Mouse (Mus musculus) heart, postnatal 0 days (tissue): Measurements from ENCODE around the gene Pdcd7. TPM values are rescaled to one million over a fixed set of nuclear protein-coding genes. Genes with fewer than 3 reads are reported as not detected.

ENCODE experiments used
- ATAC-seq: fragments of 200-750 bp; cut with Nextera tagmentation; 2 replicates; pipeline ENCODE4 v1.8.0; 2017; ENCODE audit warnings: low read depth, moderate number of reproducible peaks, moderate library complexity; ENCODE audit not compliant: insufficient read depth
- DNase-seq: peaks from one replicate; pipeline ENCODE4 v3.0.0-alpha.2; 2016; ENCODE audit warnings: low spot score
- H3K27ac ChIP-seq: fragments of 300-500 bp; sonication (generic); 2 replicates; pipeline ENCODE4 v1.5.1; 2014; ENCODE audit warnings: low read depth, mild to moderate bottlenecking
- H3K27me3 ChIP-seq: fragments of 300-500 bp; sonication (generic); 2 replicates; pipeline ENCODE4 v1.6.1; 2014; ENCODE audit warnings: low read length, mixed read lengths; ENCODE audit not compliant: control insufficient read depth, insufficient read depth
- H3K36me3 ChIP-seq: fragments of 300-500 bp; sonication (generic); replicated peaks from 2 replicates; pipeline ENCODE4 v1.6.1; 2014; ENCODE audit warnings: low read length, mixed read lengths; ENCODE audit not compliant: control insufficient read depth, insufficient read depth
- H3K4me1 ChIP-seq: fragments of 300-500 bp; sonication (generic); 2 replicates; pipeline ENCODE4 v1.6.1; 2014; ENCODE audit warnings: antibody characterized with exemption; ENCODE audit not compliant: control insufficient read depth, insufficient read depth
- H3K4me2 ChIP-seq: fragments of 300-500 bp; sonication (generic); 2 replicates; pipeline ENCODE4 v1.6.1; 2014; ENCODE audit warnings: low read depth, mild to moderate bottlenecking, low read length, moderate library complexity
- H3K4me3 ChIP-seq: fragments of 300-500 bp; sonication (generic); 2 replicates; pipeline ENCODE4 v1.5.1; 2014; ENCODE audit warnings: low read depth, low read length
- H3K9ac ChIP-seq: fragments of 300-500 bp; sonication (generic); replicated peaks from 2 replicates; pipeline ENCODE4 v1.6.1; 2014; ENCODE audit warnings: low read depth, low read length, mixed read lengths
- H3K9me3 ChIP-seq: fragments of 300-500 bp; sonication (generic); replicated peaks from 2 replicates; pipeline ENCODE4 v1.6.1; 2016; ENCODE audit warnings: low read length; ENCODE audit not compliant: control insufficient read depth
- CTCF ChIP-seq: IDR thresholded peaks from 2 replicates; pipeline ENCODE4 v1.5.1; 2016; ENCODE audit warnings: antibody characterized with exemption, control low read depth, low read depth
- EP300 ChIP-seq: IDR thresholded peaks from 2 replicates; pipeline ENCODE4 v1.6.1; 2016; ENCODE audit warnings: antibody characterized with exemption, low read depth
- WGBS: fragments of 180-500 bp; shearing (Covaris S2); extraction: QIAGEN DNeasy Blood & Tissue Kit; methylation state at CpG from one replicate; pipeline ENCODE4 v1.1.7; 2014; 5-methylcytosine and 5-hydroxymethylcytosine counted together
- polyA plus RNA-seq: library from polyadenylated mRNA; unstranded; fragments of >200 nt; fragmentation: Nextera tagmentation; extraction: Ambion mirVana; gene quantifications from 2 replicates; pipeline ENCODE4 v1.2.1, GENCODE M21; 2015
- total RNA-seq: library from RNA; depleted of rRNA; stranded (reverse); fragments of >200 nt; gene quantifications from 2 replicates; pipeline ENCODE4 v1.2.3, GENCODE M21; 2014; ENCODE audit warnings: low replicate concordance

The Pdcd7 gene
- total and polyA plus RNA-seq, 2 experiments from 2014 or later, result 4.7 to 10.6 TPM

DNA sequence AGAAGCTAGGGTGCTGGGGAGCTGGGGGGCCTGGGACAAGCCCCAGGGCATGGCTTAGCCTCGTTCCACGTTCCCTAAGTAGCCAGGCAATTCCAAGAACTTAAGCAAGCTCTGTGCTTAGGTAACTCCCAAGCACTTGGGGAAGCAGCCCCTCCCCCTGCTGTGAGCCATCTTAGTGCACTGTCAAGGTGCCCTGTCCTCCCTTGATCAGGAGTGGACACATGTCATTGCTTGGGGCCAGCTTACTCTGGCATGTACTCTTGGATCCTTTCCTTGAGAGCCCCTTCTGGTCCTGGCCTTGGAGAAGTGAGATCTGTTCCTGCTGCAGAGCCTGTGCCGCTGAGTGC lies 36.8 kb downstream of the Pdcd7 start:
- H3K36me3 ChIP-seq, result no peaks in the 10 kb centered on the region
- no peak overlapping the region for H3K4me2 ChIP-seq
- H3K9me3 ChIP-seq, result no peaks in the 10 kb centered on the region
- no peak for TF ChIP-seq EP300
- peak overlapping the region; percentile 43; the same call in 1 of the 2 replicates for H3K27ac ChIP-seq
- DNase-seq (no peak), ATAC-seq (0 out of 2 replicates have a peak, but pooled peaks have one; percentile 14)
- no peaks in the 10 kb centered on the region for H3K27me3 ChIP-seq
- WGBS, result 42% methylated on average over 3 of the region's 3 CpGs
- peaks cover 15% of the 10 kb centered on the region for H3K4me1 ChIP-seq
- no peak overlapping the region for H3K4me3 ChIP-seq
- H3K9ac ChIP-seq, result no peak overlapping the region

DNA sequence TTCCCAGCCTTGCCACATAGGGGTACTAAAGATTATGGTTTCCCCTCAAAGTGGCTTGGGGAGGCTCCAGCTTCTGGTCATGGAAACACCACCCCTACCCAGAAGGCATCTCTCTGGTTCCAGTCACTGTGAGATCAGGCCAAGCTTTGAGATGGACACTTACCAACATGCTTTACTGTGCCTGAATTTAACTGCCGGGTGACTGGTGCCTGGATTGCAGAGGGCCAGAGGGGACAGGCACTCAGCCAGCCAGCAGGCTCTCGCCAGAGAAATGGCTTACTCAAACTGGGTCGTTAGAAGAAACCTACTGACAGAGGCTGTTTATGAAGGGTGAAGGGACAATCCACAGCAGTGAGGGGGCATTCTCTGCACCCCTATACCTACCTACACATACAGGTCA lies 38.4 kb downstream of the Pdcd7 start:
- H3K27ac ChIP-seq, result no peak overlapping the region

DNA sequence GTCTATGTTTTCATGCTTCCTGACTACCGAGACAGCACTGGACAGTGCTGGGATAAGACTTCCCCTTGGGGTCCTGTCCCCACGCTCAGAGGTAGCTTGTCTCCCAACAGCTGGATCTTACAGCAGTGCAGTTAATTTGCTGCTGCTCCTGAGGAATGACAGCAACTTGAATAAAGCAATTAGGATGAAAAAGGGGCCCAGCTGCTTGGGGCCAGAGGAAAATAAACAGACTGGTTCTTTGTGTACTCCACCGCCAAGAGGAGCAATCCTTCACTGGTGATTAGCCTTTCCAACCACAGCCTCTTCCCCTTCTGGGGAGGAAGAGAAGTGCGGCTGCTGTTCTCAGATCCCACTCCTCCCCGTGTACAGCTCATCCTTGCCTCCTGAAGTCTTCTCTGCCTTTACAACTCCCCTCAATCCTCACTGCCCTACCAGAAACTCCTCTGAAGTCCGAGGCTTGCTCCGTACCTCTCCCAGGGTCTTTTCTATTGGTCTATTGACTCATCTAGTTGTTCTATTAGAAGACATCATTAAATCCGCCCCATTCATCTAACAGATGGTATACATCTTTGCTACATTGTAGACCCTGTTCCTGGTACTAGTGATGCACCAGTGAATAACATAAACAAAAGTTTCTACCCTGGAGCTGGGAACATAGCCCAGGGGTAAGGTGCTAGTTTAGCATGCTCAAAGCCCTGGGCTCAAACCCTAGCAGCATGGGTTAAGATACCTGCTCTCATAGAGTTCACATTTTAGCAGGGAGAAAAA lies 40.7 kb downstream of the Pdcd7 start:
- no peak overlapping the region for H3K9ac ChIP-seq
- no peak overlapping the region; the same call in 1 of the 2 replicates for H3K27ac ChIP-seq
- H3K4me3 ChIP-seq, result no peak overlapping the region
- no peaks in the 10 kb centered on the region for H3K36me3 ChIP-seq
- WGBS, result 45% methylated on average over 8 of the region's 8 CpGs
- no peak overlapping the region for H3K4me2 ChIP-seq
- no peaks in the 10 kb centered on the region for H3K9me3 ChIP-seq
- ATAC-seq (no peak), DNase-seq (no peak)
- peaks cover 16% of the 10 kb centered on the region for H3K27me3 ChIP-seq
- H3K4me1 ChIP-seq, result peaks cover 13% of the 10 kb centered on the region; the same call in 1 of the 2 replicates
- TF ChIP-seq CTCF (no peak), EP300 (no peak)

More for the DNA sequence above, 38.4 kb downstream of the Pdcd7 start:
- 34% methylated on average over 3 of the region's 3 CpGs for WGBS
- DNase-seq (no peak), ATAC-seq (no peak)
- Histone ChIP-seq H3K4me3 (no peak overlapping the region), H3K9ac (no peak overlapping the region), H3K4me1 (peaks cover 15% of the 10 kb centered on the region), H3K9me3 (no peaks in the 10 kb centered on the region), H3K36me3 (no peaks in the 10 kb centered on the region), H3K27me3 (no peaks in the 10 kb centered on the region), H3K4me2 (no peak overlapping the region)
- TF ChIP-seq EP300 (no peak), CTCF (no peak)

DNA sequence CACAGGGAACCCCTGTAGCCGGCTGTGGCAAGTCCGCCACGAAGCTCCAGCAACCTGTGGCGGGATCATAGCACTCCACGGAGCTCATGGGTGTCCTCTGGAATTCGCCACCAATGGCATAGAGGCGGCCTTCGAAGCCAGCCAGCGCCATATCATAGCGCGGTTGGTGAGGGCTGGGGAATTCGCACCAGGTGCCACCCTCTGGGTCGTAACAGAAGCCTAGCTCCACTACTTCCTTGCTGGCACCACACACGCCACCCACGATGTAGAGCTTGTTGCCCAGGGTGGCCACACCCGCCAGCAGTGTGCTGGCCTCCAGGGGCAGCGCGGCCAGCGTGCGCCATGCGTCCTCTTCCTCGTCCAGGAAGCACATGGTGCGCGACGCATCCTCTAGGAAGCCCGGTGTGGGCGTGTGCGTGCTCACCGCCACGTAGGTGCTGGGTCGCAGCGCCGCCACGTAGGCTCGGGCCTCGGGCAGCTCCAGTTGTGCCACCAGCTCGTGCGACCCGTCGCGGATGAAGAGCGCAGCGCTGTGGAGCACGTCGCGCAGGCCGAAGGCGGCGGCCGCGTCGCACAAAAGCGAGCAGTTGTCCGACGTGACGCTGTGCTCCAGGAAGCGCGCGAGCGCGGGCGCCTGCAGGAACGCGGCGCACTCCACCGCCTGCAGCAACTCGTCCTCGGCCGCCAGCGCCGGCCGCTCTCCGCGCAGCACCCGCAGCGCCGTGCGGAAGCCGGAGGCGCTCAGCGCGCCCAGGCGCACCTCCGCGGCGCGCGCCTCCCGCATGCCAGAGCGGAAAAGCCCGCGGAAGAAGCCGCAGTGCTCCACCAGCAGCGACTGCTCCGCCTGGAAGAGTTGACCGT lies 45.1 kb downstream of the Pdcd7 start:
- H3K4me3 ChIP-seq, result peak overlapping the region; percentile 48
- H3K9me3 ChIP-seq, result no peaks in the 10 kb centered on the region
- H3K27ac ChIP-seq, result no peak overlapping the region
- peak overlapping the region; percentile 75 for H3K4me2 ChIP-seq
- TF ChIP-seq CTCF, result no peak
- no peak for TF ChIP-seq EP300
- WGBS, result 16% methylated on average over 93 of the region's 96 CpGs
- DNase-seq (no peak), ATAC-seq (peak; percentile 64)
- no peaks in the 10 kb centered on the region for H3K36me3 ChIP-seq
- peaks cover 18% of the 10 kb centered on the region for H3K27me3 ChIP-seq
- peak overlapping the region; percentile 42 for H3K9ac ChIP-seq
- peaks cover 7% of the 10 kb centered on the region; the same call in 1 of the 2 replicates for H3K4me1 ChIP-seq

- no peaks in the 10 kb centered on the region for H3K36me3 ChIP-seq
- peaks cover 18% of the 10 kb centered on the region for H3K27me3 ChIP-seq
- H3K4me3 ChIP-seq, result peak within 1 kb of the TSS; percentile 48
- peak within 1 kb of the TSS; percentile 75 for H3K4me2 ChIP-seq
- 24% methylated on average over 8 of the region's 8 CpGs for WGBS
- H3K9me3 ChIP-seq, result no peaks in the 10 kb centered on the region
- no peak; the same call in 1 of the 2 replicates for ATAC-seq
- no peak for DNase-seq
- H3K27ac ChIP-seq, result no peak within 1 kb of the TSS
- H3K9ac ChIP-seq, result peak within 1 kb of the TSS; percentile 42
- H3K4me1 ChIP-seq, result peaks cover 7% of the 10 kb centered on the region; the same call in 1 of the 2 replicates
- no peak for TF ChIP-seq EP300
- TF ChIP-seq CTCF, result no peak
Observed at GRCm38 (mm10) chr9:65391613-65391964, 45.7 kb downstream of the Pdcd7 start, which contains the start of gene Kbtbd13. TSS of gene Kbtbd13 (minus strand) at chr9:65391652.
